Mouse (Mus musculus): ENCODE results near the gene Ccdc170. TPM values are rescaled to one million over a fixed set of nuclear protein-coding genes. Genes with fewer than 3 reads are reported as not detected.

The Ccdc170 gene
- polyA plus RNA-seq, 1 experiment from 2014 or later: 0.11 TPM

- 80% methylated on average over 6 of the region's 6 CpGs for WGBS
- H3K27ac ChIP-seq (ENCODE audit: low read depth, low read length): no peak overlapping the region
- H3K9ac ChIP-seq (ENCODE audit: low read length): no peak overlapping the region
- H3K4me3 ChIP-seq (ENCODE audit: low read depth, low read length): no peak overlapping the region
- no peaks in the 10 kb centered on the region for H3K27me3 ChIP-seq (ENCODE audit: control insufficient read depth, insufficient read depth, low read length)
- H3K4me1 ChIP-seq (ENCODE audit: control insufficient read depth, insufficient read depth, low read length): 0 out of 2 replicates have a peak, but pooled peaks cover 3% of the 10 kb centered on the region
- no peaks in the 10 kb centered on the region for H3K9me3 ChIP-seq (ENCODE audit: control insufficient read depth, low read length)
- ATAC-seq (ENCODE audit: low FRiP score) (no peak), DNase-seq (ENCODE audit: low spot score, missing footprints) (no peak)
- no peaks in the 10 kb centered on the region for H3K36me3 ChIP-seq (ENCODE audit: control insufficient read depth, insufficient read depth, low read length)
- no peak overlapping the region for H3K4me2 ChIP-seq
Measured at GRCm38 (mm10) chr10:4531933-4532332, 49.6 kb downstream of the Ccdc170 start.

GRCm38 (mm10) chr10:4532731-4533130 is 50.4 kb downstream of the Ccdc170 start:
- WGBS: 73% methylated on average over 6 of the region's 6 CpGs
- H3K4me2 ChIP-seq: no peak overlapping the region
- no peaks in the 10 kb centered on the region for H3K27me3 ChIP-seq (ENCODE audit: control insufficient read depth, insufficient read depth, low read length)
- H3K27ac ChIP-seq (ENCODE audit: low read depth, low read length): no peak overlapping the region
- no peaks in the 10 kb centered on the region for H3K36me3 ChIP-seq (ENCODE audit: control insufficient read depth, insufficient read depth, low read length)
- DNase-seq (ENCODE audit: low spot score, missing footprints): no peak
- no peak overlapping the region for H3K9ac ChIP-seq (ENCODE audit: low read length)
- ATAC-seq (ENCODE audit: low FRiP score): no peak
- H3K9me3 ChIP-seq (ENCODE audit: control insufficient read depth, low read length): no peaks in the 10 kb centered on the region
- 0 out of 2 replicates have a peak, but pooled peaks cover 3% of the 10 kb centered on the region for H3K4me1 ChIP-seq (ENCODE audit: control insufficient read depth, insufficient read depth, low read length)
- no peak overlapping the region for H3K4me3 ChIP-seq (ENCODE audit: low read depth, low read length)

- Histone ChIP-seq H3K4me1 (ENCODE audit: control insufficient read depth, insufficient read depth, low read length) (no peaks in the 10 kb centered on the region), H3K27me3 (ENCODE audit: control insufficient read depth, insufficient read depth, low read length) (no peaks in the 10 kb centered on the region), H3K4me2 (no peak overlapping the region), H3K36me3 (ENCODE audit: control insufficient read depth, insufficient read depth, low read length) (no peaks in the 10 kb centered on the region), H3K4me3 (ENCODE audit: low read depth, low read length) (no peak overlapping the region), H3K9me3 (ENCODE audit: control insufficient read depth, low read length) (no peaks in the 10 kb centered on the region), H3K9ac (ENCODE audit: low read length) (no peak overlapping the region), H3K27ac (ENCODE audit: low read depth, low read length) (no peak overlapping the region)
- ATAC-seq (ENCODE audit: low FRiP score): no peak
- 85% methylated on average over 11 of the region's 11 CpGs for WGBS
- DNase-seq (ENCODE audit: low spot score, missing footprints): no peak
Measured at GRCm38 (mm10) chr10:4533873-4534272, 51.6 kb downstream of the Ccdc170 start.

GRCm38 (mm10) chr10:4545550-4545949 is 63.2 kb downstream of the Ccdc170 start:
- Histone ChIP-seq H3K27ac (ENCODE audit: low read depth, low read length) (no peak overlapping the region), H3K36me3 (ENCODE audit: control insufficient read depth, insufficient read depth, low read length) (no peaks in the 10 kb centered on the region), H3K4me2 (no peak overlapping the region), H3K4me1 (ENCODE audit: control insufficient read depth, insufficient read depth, low read length) (no peaks in the 10 kb centered on the region), H3K27me3 (ENCODE audit: control insufficient read depth, insufficient read depth, low read length) (no peaks in the 10 kb centered on the region), H3K9ac (ENCODE audit: low read length) (no peak overlapping the region), H3K4me3 (ENCODE audit: low read depth, low read length) (no peak overlapping the region), H3K9me3 (ENCODE audit: control insufficient read depth, low read length) (peaks cover 2% of the 10 kb centered on the region; the same call in 1 of the 2 replicates)
- no peak for DNase-seq (ENCODE audit: low spot score, missing footprints)
- no peak for ATAC-seq (ENCODE audit: low FRiP score)
- WGBS: 91% methylated on average over 2 of the region's 2 CpGs

GRCm38 (mm10) chr10:4553442-4554119 is 71.3 kb downstream of the Ccdc170 start:
- Histone ChIP-seq H3K9me3 (ENCODE audit: control insufficient read depth, low read length) (no peaks in the 10 kb centered on the region), H3K27ac (ENCODE audit: low read depth, low read length) (no peak overlapping the region), H3K4me2 (no peak overlapping the region), H3K36me3 (ENCODE audit: control insufficient read depth, insufficient read depth, low read length) (no peaks in the 10 kb centered on the region), H3K27me3 (ENCODE audit: control insufficient read depth, insufficient read depth, low read length) (no peaks in the 10 kb centered on the region), H3K4me3 (ENCODE audit: low read depth, low read length) (no peak overlapping the region), H3K4me1 (ENCODE audit: control insufficient read depth, insufficient read depth, low read length) (no peaks in the 10 kb centered on the region), H3K9ac (ENCODE audit: low read length) (no peak overlapping the region)
- WGBS: 81% methylated on average over 9 of the region's 9 CpGs
- ATAC-seq (ENCODE audit: low FRiP score) (no peak), DNase-seq (ENCODE audit: low spot score, missing footprints) (no peak)

GRCm38 (mm10) chr10:4556842-4557377 is 74.6 kb downstream of the Ccdc170 start:
- H3K4me3 ChIP-seq (ENCODE audit: low read depth, low read length): no peak overlapping the region
- H3K36me3 ChIP-seq (ENCODE audit: control insufficient read depth, insufficient read depth, low read length): no peaks in the 10 kb centered on the region
- H3K9me3 ChIP-seq (ENCODE audit: control insufficient read depth, low read length): no peaks in the 10 kb centered on the region
- H3K4me2 ChIP-seq: no peak overlapping the region
- ATAC-seq (ENCODE audit: low FRiP score): no peak
- H3K27me3 ChIP-seq (ENCODE audit: control insufficient read depth, insufficient read depth, low read length): no peaks in the 10 kb centered on the region
- H3K4me1 ChIP-seq (ENCODE audit: control insufficient read depth, insufficient read depth, low read length): no peaks in the 10 kb centered on the region
- WGBS: 84% methylated on average over 3 of the region's 3 CpGs
- no peak for DNase-seq (ENCODE audit: low spot score, missing footprints)
- H3K27ac ChIP-seq (ENCODE audit: low read depth, low read length): no peak overlapping the region
- no peak overlapping the region for H3K9ac ChIP-seq (ENCODE audit: low read length)

- no peaks in the 10 kb centered on the region for H3K36me3 ChIP-seq (ENCODE audit: control insufficient read depth, insufficient read depth, low read length)
- no peak overlapping the region for H3K9ac ChIP-seq (ENCODE audit: low read length)
- 39% methylated on average over 4 of the region's 4 CpGs for WGBS
- H3K4me3 ChIP-seq (ENCODE audit: low read depth, low read length): no peak overlapping the region
- H3K27ac ChIP-seq (ENCODE audit: low read depth, low read length): no peak overlapping the region
- no peak for ATAC-seq (ENCODE audit: low FRiP score)
- DNase-seq (ENCODE audit: low spot score, missing footprints): no peak
- no peaks in the 10 kb centered on the region for H3K4me1 ChIP-seq (ENCODE audit: control insufficient read depth, insufficient read depth, low read length)
- no peaks in the 10 kb centered on the region for H3K9me3 ChIP-seq (ENCODE audit: control insufficient read depth, low read length)
- no peak overlapping the region for H3K4me2 ChIP-seq
- H3K27me3 ChIP-seq (ENCODE audit: control insufficient read depth, insufficient read depth, low read length): no peaks in the 10 kb centered on the region
Measured at GRCm38 (mm10) chr10:4559132-4559531, 76.8 kb downstream of the Ccdc170 start.

- Histone ChIP-seq H3K36me3 (ENCODE audit: control insufficient read depth, insufficient read depth, low read length) (no peaks in the 10 kb centered on the region), H3K27me3 (ENCODE audit: control insufficient read depth, insufficient read depth, low read length) (no peaks in the 10 kb centered on the region), H3K9ac (ENCODE audit: low read length) (no peak overlapping the region), H3K4me2 (no peak overlapping the region), H3K9me3 (ENCODE audit: control insufficient read depth, low read length) (no peaks in the 10 kb centered on the region), H3K4me3 (ENCODE audit: low read depth, low read length) (no peak overlapping the region), H3K27ac (ENCODE audit: low read depth, low read length) (no peak overlapping the region), H3K4me1 (ENCODE audit: control insufficient read depth, insufficient read depth, low read length) (no peaks in the 10 kb centered on the region)
- ATAC-seq (ENCODE audit: low FRiP score) (no peak), DNase-seq (ENCODE audit: low spot score, missing footprints) (no peak)
- 94% methylated on average over 1 of the region's 1 CpGs for WGBS
Measured at GRCm38 (mm10) chr10:4565148-4565547, 82.8 kb downstream of the Ccdc170 start.

GRCm38 (mm10) chr10:4570778-4571177 is 88.5 kb downstream of the Ccdc170 start:
- DNase-seq (ENCODE audit: low spot score, missing footprints) (no peak), ATAC-seq (ENCODE audit: low FRiP score) (no peak)
- Histone ChIP-seq H3K27me3 (ENCODE audit: control insufficient read depth, insufficient read depth, low read length) (no peaks in the 10 kb centered on the region), H3K36me3 (ENCODE audit: control insufficient read depth, insufficient read depth, low read length) (no peaks in the 10 kb centered on the region), H3K4me3 (ENCODE audit: low read depth, low read length) (no peak overlapping the region), H3K9ac (ENCODE audit: low read length) (no peak overlapping the region), H3K4me1 (ENCODE audit: control insufficient read depth, insufficient read depth, low read length) (no peaks in the 10 kb centered on the region), H3K27ac (ENCODE audit: low read depth, low read length) (no peak overlapping the region), H3K4me2 (no peak overlapping the region), H3K9me3 (ENCODE audit: control insufficient read depth, low read length) (no peaks in the 10 kb centered on the region)
- WGBS: 86% methylated on average over 4 of the region's 4 CpGs
